In the genomic region with DNA sequence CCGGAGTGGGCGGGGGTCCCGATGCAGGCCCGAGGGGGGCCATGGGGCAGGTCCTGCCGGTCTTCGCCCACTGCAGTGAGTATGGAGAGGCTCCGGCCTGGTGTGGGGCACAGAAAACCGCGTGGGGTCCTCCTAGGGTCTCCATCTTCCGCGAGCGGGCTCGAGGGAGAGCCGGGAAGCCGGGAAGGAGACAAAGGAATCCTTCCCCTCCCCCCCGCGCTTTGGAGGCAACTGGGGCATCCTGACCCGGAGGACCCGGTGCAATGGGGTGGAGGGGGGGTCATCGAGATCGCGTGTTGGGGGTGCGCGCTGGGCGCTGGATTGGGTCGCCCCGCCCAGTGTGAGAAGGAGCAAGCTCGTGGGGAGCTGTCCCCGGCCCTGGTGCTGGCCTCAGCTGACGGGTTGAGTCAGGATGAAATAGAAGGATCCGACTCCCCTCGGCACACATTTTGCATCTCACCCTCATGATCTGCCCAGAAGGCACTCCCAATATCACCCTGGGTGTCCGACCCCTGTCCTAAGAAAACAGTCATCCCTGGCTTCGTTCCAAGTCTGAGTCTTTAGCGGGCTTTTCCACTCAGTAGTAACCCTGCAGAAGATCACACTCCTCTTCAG, we compare ENCODE assay signal across 7 mouse cellular contexts. TPM values are rescaled to one million over a fixed set of nuclear protein-coding genes. Genes with fewer than 3 reads are reported as not detected.
A peak's percentile ranks its signal among the peaks of the same experiment; 100 is the strongest.
DNase-seq lines count a peak whose midpoint lies in the region; ATAC-seq and TF ChIP-seq lines count a peak whose summit lies in the region.

No protein-coding gene starts in this region.

- H3K27ac ChIP-seq in kidney, embryonic 14.5 days (ENCODE audit: low read depth, low read length), result no peak overlapping the region
- H3K27ac ChIP-seq in lung, embryonic 16.5 days (ENCODE audit: low read length), result no peak overlapping the region
- peak overlapping the region; percentile 14 for H3K27ac ChIP-seq in olfactory bulb, adult 2 months (ENCODE audit: insufficient read depth, low read depth, low read length)

- H3K4me3 ChIP-seq in kidney, embryonic 14.5 days (ENCODE audit: low read length), result peak overlapping the region; percentile 59
- peak overlapping the region; percentile 61 for H3K4me3 ChIP-seq in lung, embryonic 16.5 days (ENCODE audit: low read length)
- peak overlapping the region; percentile 72 for H3K4me3 ChIP-seq in olfactory bulb, adult 2 months (ENCODE audit: insufficient read depth, low read depth, low read length)

- peaks cover 44% of the 10 kb centered on the region for H3K27me3 ChIP-seq in kidney, embryonic 14.5 days (ENCODE audit: control insufficient read depth, insufficient read depth, low read length)
- peaks cover 41% of the 10 kb centered on the region for H3K27me3 ChIP-seq in lung, embryonic 16.5 days (ENCODE audit: control insufficient read depth, insufficient read depth, low read depth, low read length)

- intact Hi-C loops in gastrocnemius, postnatal 14 days (cut with DNase I; ENCODE audit: low total_unique reads), result no loop called here

- WGBS in kidney, embryonic 14.5 days, result 2% methylated on average over 22 of the region's 35 CpGs
- WGBS in lung, embryonic 16.5 days, result 1% methylated on average over 32 of the region's 35 CpGs
- WGBS in olfactory bulb, adult 2 months, result under 1% methylated on average over 35 of the region's 35 CpGs

- H3K9ac ChIP-seq in kidney, embryonic 14.5 days (ENCODE audit: low read depth, low read length), result peak overlapping the region; percentile 28
- H3K9ac ChIP-seq in lung, embryonic 16.5 days (ENCODE audit: low read length), result peak overlapping the region; percentile 43

- DNase-seq in B cell, adult 2 months, result peak; percentile 70
- peak; percentile 55 for DNase-seq in ES-CJ7 (ENCODE audit: low read depth, low spot score)
- DNase-seq in cerebellum, postnatal 10 days, result peak; percentile 82 to 85
- peak; percentile 64 for DNase-seq in gastrocnemius, postnatal 14 days

- no peaks in the 10 kb centered on the region for H3K36me3 ChIP-seq in kidney, embryonic 14.5 days (ENCODE audit: control insufficient read depth, insufficient read depth, low read length)
- no peaks in the 10 kb centered on the region for H3K36me3 ChIP-seq in lung, embryonic 16.5 days (ENCODE audit: control insufficient read depth, insufficient read depth, low read length)

- TF ChIP-seq CTCF in olfactory bulb, adult 2 months (IDR thresholded peaks at IDR 0.05; ENCODE audit: insufficient read depth, low read depth, low read length), result no peak

- peak overlapping the region; percentile 98 for H3K4me2 ChIP-seq in kidney, embryonic 14.5 days (replicated peaks; ENCODE audit: low read depth, low read length)
- peak overlapping the region; percentile 99 for H3K4me2 ChIP-seq in lung, embryonic 16.5 days (ENCODE audit: low read depth, low read length)

- peak; percentile 71 for ATAC-seq in kidney, embryonic 14.5 days (ENCODE audit: low FRiP score, low TSS enrichment)
- ATAC-seq in lung, embryonic 16.5 days (ENCODE audit: low read depth), result peak; percentile 71

- H3K9me3 ChIP-seq in kidney, embryonic 14.5 days (ENCODE audit: control insufficient read depth, low read length), result no peaks in the 10 kb centered on the region
- H3K9me3 ChIP-seq in lung, embryonic 16.5 days (ENCODE audit: control insufficient read depth, low read length), result no peaks in the 10 kb centered on the region

- no peak for TF ChIP-seq POLR2A in olfactory bulb, adult 2 months (IDR thresholded peaks at IDR 0.05; ENCODE audit: insufficient read depth, low read depth, low read length)

- H3K4me1 ChIP-seq in kidney, embryonic 14.5 days (ENCODE audit: control insufficient read depth, insufficient read depth, low read length), result peaks cover 9% of the 10 kb centered on the region; the same call in 1 of the 2 replicates
- H3K4me1 ChIP-seq in lung, embryonic 16.5 days (replicated peaks; ENCODE audit: control insufficient read depth, insufficient read depth, low read length), result peaks cover 13% of the 10 kb centered on the region
- peaks cover 12% of the 10 kb centered on the region for H3K4me1 ChIP-seq in olfactory bulb, adult 2 months (ENCODE audit: control insufficient read depth, insufficient read depth, low read length)

RNA-seq across cellular contexts. Expression of gene Rtn2, which starts 0.5 kb away (rescaled TPM):
- total RNA-seq in gastrocnemius, postnatal 14 days (2021), result 100 to 1,000 TPM; 800 to 833 TPM
- polyA plus RNA-seq in kidney, embryonic 14.5 days (2014; fragmentation: Nextera tagmentation; extraction: Ambion mirVana), result 5.4 and 5.7 TPM in 2 replicates
- 13.8 and 17.5 TPM in 2 replicates for polyA plus RNA-seq in lung, embryonic 16.5 days (2015; fragmentation: Nextera tagmentation; extraction: Ambion mirVana)
- polyA plus RNA-seq in olfactory bulb, adult 2 months (2012; ENCODE audit: insufficient read depth, insufficient read length, low replicate concordance, missing spikeins), result not detected in 2 replicates

RNA-seq across cellular contexts. Expression of gene Ppm1n, which starts 3.0 kb away (rescaled TPM):
- total RNA-seq in gastrocnemius, postnatal 14 days (2021), result not detected
- polyA plus RNA-seq in kidney, embryonic 14.5 days (2014; fragmentation: Nextera tagmentation; extraction: Ambion mirVana), result not detected in 2 replicates
- not detected in 2 replicates for polyA plus RNA-seq in lung, embryonic 16.5 days (2015; fragmentation: Nextera tagmentation; extraction: Ambion mirVana)
- polyA plus RNA-seq in olfactory bulb, adult 2 months (2012; ENCODE audit: insufficient read depth, insufficient read length, low replicate concordance, missing spikeins), result not detected in 2 replicates

RNA-seq across cellular contexts. Expression of gene Vasp, which starts 11.3 kb away (rescaled TPM):
- total RNA-seq in gastrocnemius, postnatal 14 days (2021), result 10 to 100 TPM; 31.0 to 35.1 TPM
- polyA plus RNA-seq in kidney, embryonic 14.5 days (2014; fragmentation: Nextera tagmentation; extraction: Ambion mirVana), result 54.2 and 56.5 TPM in 2 replicates
- 103 and 105 TPM in 2 replicates for polyA plus RNA-seq in lung, embryonic 16.5 days (2015; fragmentation: Nextera tagmentation; extraction: Ambion mirVana)
- not detected in 2 replicates for polyA plus RNA-seq in olfactory bulb, adult 2 months (2012; ENCODE audit: insufficient read depth, insufficient read length, low replicate concordance, missing spikeins)

RNA-seq across cellular contexts. Expression of gene Fosb, which starts 27.0 kb away (rescaled TPM):
- under 1 TPM; 0.69 to 0.90 TPM for total RNA-seq in gastrocnemius, postnatal 14 days (2021)
- 0.14 and 0.20 TPM in 2 replicates for polyA plus RNA-seq in kidney, embryonic 14.5 days (2014; fragmentation: Nextera tagmentation; extraction: Ambion mirVana)
- 0.20 and 0.31 TPM in 2 replicates for polyA plus RNA-seq in lung, embryonic 16.5 days (2015; fragmentation: Nextera tagmentation; extraction: Ambion mirVana)
- polyA plus RNA-seq in olfactory bulb, adult 2 months (2012; ENCODE audit: insufficient read depth, insufficient read length, low replicate concordance, missing spikeins), result not detected in 2 replicates

RNA-seq across cellular contexts. Expression of gene Opa3, which starts 54.8 kb away (rescaled TPM):
- total RNA-seq in gastrocnemius, postnatal 14 days (2021), result 10 to 100 TPM; 35.1 to 43.0 TPM
- polyA plus RNA-seq in kidney, embryonic 14.5 days (2014; fragmentation: Nextera tagmentation; extraction: Ambion mirVana), result 33.3 and 44.6 TPM in 2 replicates
- 29.9 and 31.5 TPM in 2 replicates for polyA plus RNA-seq in lung, embryonic 16.5 days (2015; fragmentation: Nextera tagmentation; extraction: Ambion mirVana)
- polyA plus RNA-seq in olfactory bulb, adult 2 months (2012; ENCODE audit: insufficient read depth, insufficient read length, low replicate concordance, missing spikeins), result not detected in 2 replicates
